Mouse (Mus musculus) ES-E14 (cell line): ENCODE results near the gene Macrod2.

Experiments used
- CHD2 ChIP-seq: IDR thresholded peaks from 2 replicates; pipeline ENCODE4 v1.6.1; 2014; ENCODE audit warnings: mild to moderate bottlenecking, low read depth, low read length, inconsistent platforms
- ZC3H11A ChIP-seq: IDR thresholded peaks from 2 replicates; pipeline ENCODE4 v1.6.1; 2012; ENCODE audit warnings: low read depth, mild to moderate bottlenecking, inconsistent platforms, low read length, borderline replicate concordance
- ZNF384 ChIP-seq: IDR thresholded peaks from 2 replicates; pipeline ENCODE4 v1.6.1; 2012; ENCODE audit warnings: low read depth, low read length, inconsistent platforms

GRCm38 (mm10) chr2:142294831-142295230, 1899.7 kb downstream of the Macrod2 start:
- TF ChIP-seq CHD2 (no peak), ZC3H11A (no peak), ZNF384 (no peak)
